Comparison of ENCODE assay signal across 23 mouse cellular contexts in the genomic region with DNA sequence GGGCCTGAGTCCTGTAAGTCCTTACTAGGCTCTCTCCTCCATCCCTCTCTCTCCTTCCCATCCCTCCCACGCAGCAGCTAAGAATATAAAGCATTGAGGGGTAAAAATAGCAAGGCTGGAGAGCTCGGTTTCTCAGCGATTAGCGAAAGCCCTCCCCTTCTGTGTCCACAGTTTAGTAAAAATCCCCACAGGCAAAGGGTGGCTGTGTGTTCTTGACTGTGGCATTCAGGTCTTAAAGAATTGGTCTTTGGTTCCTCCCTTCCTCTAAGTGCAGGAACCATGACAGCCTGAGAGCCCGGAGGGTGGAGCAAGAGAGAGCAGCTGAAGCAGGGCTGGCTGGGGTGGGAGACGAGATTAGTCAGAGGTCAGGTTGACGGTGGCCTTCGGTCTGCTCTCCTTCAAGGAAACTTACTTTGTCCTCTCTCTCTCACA. TPM values are rescaled to one million over a fixed set of nuclear protein-coding genes. Genes with fewer than 3 reads are reported as not detected.
DNase-seq lines count a peak whose midpoint lies in the region; ATAC-seq and TF ChIP-seq lines count a peak whose summit lies in the region.
"Had no signal": no experiment of that assay in that cellular context is flagged by ENCODE, and none has a peak within 500 bp of the region (broad histone marks: within the 10 kb centered on the region; RNA-seq: fewer than 3 reads in every experiment).

No protein-coding gene starts in this region.

- no peaks in the 10 kb centered on the region for H3K9me3 ChIP-seq in heart, embryonic 10.5 days
- no peaks in the 10 kb centered on the region for H3K9me3 ChIP-seq in heart, postnatal 0 days (replicated peaks; ENCODE audit: control insufficient read depth, low read length)
- 0 out of 2 replicates have a peak, but pooled peaks cover 2% of the 10 kb centered on the region for H3K9me3 ChIP-seq in intestine, embryonic 15.5 days
- H3K9me3 ChIP-seq: forebrain, embryonic 10.5 days; limb, embryonic 13.5 days; megakaryocyte, embryonic 14.5 days; midbrain, embryonic 15.5 days; stomach, embryonic 15.5 days had no signal

- ATAC-seq in heart, postnatal 0 days (ENCODE audit: insufficient read depth, low read depth) = peak; percentile 28; the same call in 1 of the 2 replicates
- no peak for ATAC-seq in intestine, embryonic 15.5 days
- ATAC-seq: intestine, embryonic 16.5 days; lung, postnatal 0 days; midbrain, embryonic 15.5 days had no signal

- no peaks in the 10 kb centered on the region for H3K27me3 ChIP-seq in heart, embryonic 10.5 days (ENCODE audit: insufficient read depth, poor library complexity, severe bottlenecking)
- H3K27me3 ChIP-seq in heart, postnatal 0 days (ENCODE audit: control insufficient read depth, insufficient read depth, low read length) = no peaks in the 10 kb centered on the region
- H3K27me3 ChIP-seq in intestine, embryonic 15.5 days (replicated peaks) = no peaks in the 10 kb centered on the region
- H3K27me3 ChIP-seq: limb, embryonic 13.5 days; megakaryocyte, embryonic 14.5 days; midbrain, embryonic 15.5 days; stomach, embryonic 15.5 days had no signal

- no peak for TF ChIP-seq CTCF in heart, postnatal 0 days (IDR thresholded peaks at IDR 0.05; ENCODE audit: low read depth)

- H3K36me3 ChIP-seq in heart, embryonic 10.5 days = peaks cover 95% of the 10 kb centered on the region
- peaks cover 96% of the 10 kb centered on the region for H3K36me3 ChIP-seq in heart, postnatal 0 days (replicated peaks; ENCODE audit: control insufficient read depth, insufficient read depth, low read length)
- H3K36me3 ChIP-seq in intestine, embryonic 15.5 days = peaks cover 72% of the 10 kb centered on the region

- no peak overlapping the region for H3K4me3 ChIP-seq in heart, embryonic 10.5 days
- no peak overlapping the region for H3K4me3 ChIP-seq in heart, postnatal 0 days (ENCODE audit: low read depth, low read length)
- no peak overlapping the region for H3K4me3 ChIP-seq in intestine, embryonic 15.5 days (replicated peaks)
- H3K4me3 ChIP-seq: forebrain, embryonic 10.5 days; limb, embryonic 13.5 days; megakaryocyte, embryonic 14.5 days; midbrain, embryonic 15.5 days; stomach, embryonic 15.5 days had no signal

- no peak for DNase-seq in heart, embryonic 10.5 days (ENCODE audit: low spot score)
- no peak for DNase-seq in heart, postnatal 4 days
- peak; percentile 39 to 62 for DNase-seq in kidney, postnatal 4 days
- DNase-seq in kidney, adult 9 months = no peak
- DNase-seq in brain, adult 2 months (ENCODE audit: low read depth, low spot score) = peak; percentile 90
- DNase-seq in heart, postnatal 0 days (ENCODE audit: low spot score) = peak; percentile 66
- DNase-seq: cerebellum, adult 9-10 months; right cerebral cortex, adult 18-20 months; spleen, adult 18-20 months; thymus, postnatal 25 days had no signal

- 65% methylated on average over 8 of the region's 8 CpGs for WGBS in heart, embryonic 10.5 days
- 19% methylated on average over 8 of the region's 8 CpGs for WGBS in heart, postnatal 0 days
- WGBS in intestine, embryonic 15.5 days = 90% methylated on average over 8 of the region's 8 CpGs

- no peak overlapping the region for H3K4me2 ChIP-seq in heart, postnatal 0 days (ENCODE audit: low read depth, low read length)
- H3K4me2 ChIP-seq in intestine, embryonic 15.5 days (replicated peaks) = no peak overlapping the region
- H3K4me2 ChIP-seq: hindbrain, embryonic 14.5 days; limb, embryonic 13.5 days; midbrain, embryonic 15.5 days; stomach, embryonic 15.5 days had no signal

- H3K9ac ChIP-seq in heart, postnatal 0 days (replicated peaks; ENCODE audit: low read depth, low read length) = no peak overlapping the region
- no peak overlapping the region for H3K9ac ChIP-seq in intestine, embryonic 15.5 days
- H3K9ac ChIP-seq: hindbrain, embryonic 14.5 days; limb, embryonic 13.5 days; liver, embryonic 14.5 days; midbrain, embryonic 15.5 days; stomach, embryonic 15.5 days had no signal

- peak overlapping the region; percentile 81 for H3K27ac ChIP-seq in heart, embryonic 10.5 days
- peak overlapping the region; percentile 69 for H3K27ac ChIP-seq in heart, postnatal 0 days (ENCODE audit: low read depth)
- no peak overlapping the region for H3K27ac ChIP-seq in intestine, embryonic 15.5 days
- H3K27ac ChIP-seq: forebrain, embryonic 10.5 days; hindbrain, embryonic 14.5 days; limb, embryonic 13.5 days; liver, embryonic 14.5 days; midbrain, embryonic 15.5 days; stomach, embryonic 15.5 days had no signal

- no peak for TF ChIP-seq EP300 in heart, postnatal 0 days (IDR thresholded peaks at IDR 0.05; ENCODE audit: low read depth)

- H3K4me1 ChIP-seq in heart, embryonic 10.5 days = peaks cover 30% of the 10 kb centered on the region
- peaks cover 13% of the 10 kb centered on the region for H3K4me1 ChIP-seq in heart, postnatal 0 days (ENCODE audit: control insufficient read depth, insufficient read depth)
- no peaks in the 10 kb centered on the region for H3K4me1 ChIP-seq in intestine, embryonic 15.5 days (replicated peaks)
- H3K4me1 ChIP-seq: forebrain, embryonic 10.5 days; midbrain, embryonic 15.5 days; stomach, embryonic 15.5 days had no signal

RNA-seq across cellular contexts. Expression of a gene that starts 16.4 kb away (rescaled TPM):
- polyA plus RNA-seq in heart, embryonic 10.5 days (2016; fragmentation: Nextera tagmentation; extraction: Ambion mirVana) = not detected in 2 replicates
- under 1 TPM in 1 of 2 experiments, not detected in 1; 0.20 TPM for total RNA-seq in heart, postnatal 4 days (2021)
- total RNA-seq in heart, postnatal 0 days (2014; rRNA removed; ENCODE audit: low replicate concordance) = not detected in 2 replicates
- not detected in 2 replicates for polyA plus RNA-seq in heart, postnatal 0 days (2015; fragmentation: Nextera tagmentation; extraction: Ambion mirVana)
- not detected in 2 replicates for polyA plus RNA-seq in intestine, embryonic 15.5 days (2015; fragmentation: Nextera tagmentation; extraction: Ambion mirVana)
- total RNA-seq: adrenal gland, postnatal 4 days; granulocyte monocyte progenitor cell, adult 5-6 weeks; layer of hippocampus, adult 18-20 months had no signal
- polyA plus RNA-seq: forebrain, embryonic 10.5 days; hindbrain, embryonic 14.5 days; intestine, embryonic 16.5 days; limb, embryonic 13.5 days; liver, embryonic 14.5 days; midbrain, embryonic 15.5 days; stomach, embryonic 15.5 days had no signal

RNA-seq across cellular contexts. Expression of a gene that starts 30.8 kb away (rescaled TPM):
- polyA plus RNA-seq in heart, embryonic 10.5 days (2016; fragmentation: Nextera tagmentation; extraction: Ambion mirVana) = 82.5 and 108 TPM in 2 replicates
- total RNA-seq in heart, postnatal 4 days (2021) = 100 to 1,000 TPM; 104 to 109 TPM
- total RNA-seq in heart, postnatal 0 days (2014; rRNA removed; ENCODE audit: low replicate concordance) = 81.1 and 146 TPM in 2 replicates
- polyA plus RNA-seq in heart, postnatal 0 days (2015; fragmentation: Nextera tagmentation; extraction: Ambion mirVana) = 52.2 and 56.1 TPM in 2 replicates
- polyA plus RNA-seq in intestine, embryonic 15.5 days (2015; fragmentation: Nextera tagmentation; extraction: Ambion mirVana) = 60.4 and 61.2 TPM in 2 replicates

RNA-seq across cellular contexts. Expression of a gene that starts 49.0 kb away (rescaled TPM):
- 73.3 and 87.3 TPM in 2 replicates for polyA plus RNA-seq in heart, embryonic 10.5 days (2016; fragmentation: Nextera tagmentation; extraction: Ambion mirVana)
- 10 to 100 TPM; 44.9 to 49.2 TPM for total RNA-seq in heart, postnatal 4 days (2021)
- total RNA-seq in heart, postnatal 0 days (2014; rRNA removed; ENCODE audit: low replicate concordance) = 96.2 and 102 TPM in 2 replicates
- polyA plus RNA-seq in heart, postnatal 0 days (2015; fragmentation: Nextera tagmentation; extraction: Ambion mirVana) = 44.4 and 46.2 TPM in 2 replicates
- 72.4 and 75.8 TPM in 2 replicates for polyA plus RNA-seq in intestine, embryonic 15.5 days (2015; fragmentation: Nextera tagmentation; extraction: Ambion mirVana)

Comparison
In these comparisons a context has a peak if more than half of its experiments do, and no peak if none do; other contexts are left out.
1. DNase-seq: peak in kidney, postnatal 4 days (2 of 2), brain, adult 2 months (single experiment) and heart, postnatal 0 days (single experiment); none in heart, embryonic 10.5 days (single experiment), heart, postnatal 4 days (single experiment) and kidney, adult 9 months (single experiment).